Mouse (Mus musculus) testis, adult 2 months (tissue): Measurements from ENCODE around the gene Grid2ip.

Source experiments
- CTCF ChIP-seq: fragments of 200-500 bp; IDR thresholded peaks from 2 replicates; pipeline ENCODE4 v1.5.1; 2012; ENCODE audit warnings: low read depth, mild to moderate bottlenecking, inconsistent platforms, low read length, moderate library complexity; ENCODE audit not compliant: control insufficient read depth, insufficient read depth, insufficient replicate concordance
- POLR2A ChIP-seq: fragments of 200-500 bp; IDR thresholded peaks from 2 replicates; pipeline ENCODE4 v1.6.1; 2012; ENCODE audit warnings: low read depth, mild to moderate bottlenecking, inconsistent platforms, low read length, moderate library complexity; ENCODE audit not compliant: control insufficient read depth

GRCm38 (mm10) chr5:143421484-143421883 is 64.3 kb downstream of the Grid2ip start:
- TF ChIP-seq CTCF (no peak), POLR2A (no peak)
